Mouse (Mus musculus) liver, embryonic 18 days (tissue): ENCODE data around the gene S100z. TPM values are rescaled to one million over a fixed set of nuclear protein-coding genes. Genes with fewer than 3 reads are reported as not detected.

ENCODE experiments used
- polyA plus RNA-seq: library from polyadenylated mRNA; depleted of rRNA; stranded (reverse); fragments of >200 nt; gene quantifications from 2 replicates; pipeline ENCODE4 v1.2.3, GENCODE M21; 2012; rRNA removed

S100z gene
- polyA plus RNA-seq = not detected in 2 replicates

GRCm38 (mm10) chr13:95478671-95479413 is at the start of gene S100z:
Gene S100z, minus strand, starts transcription at chr13:95478721.

GRCm38 (mm10) chr13:95524674-95525491 is 46.4 kb upstream of the S100z start, which contains the start of gene F2rl1:
Gene F2rl1, minus strand, starts transcription at chr13:95525227.

GRCm38 (mm10) chr13:95444824-95445223 is 33.7 kb downstream of the S100z start, which contains the start of gene Crhbp:
Gene Crhbp, minus strand, starts transcription at chr13:95444924.

Other genes with a start within 250 kb of the S100z start
- 0.51 and 0.55 TPM in 2 replicates for gene Pde8b, start 228.4 kb downstream of the S100z start, polyA plus RNA-seq
- 5.1 and 6.3 TPM in 2 replicates for gene Zbed3, start 155.1 kb downstream of the S100z start, polyA plus RNA-seq
- 8.8 and 9.9 TPM in 2 replicates for gene Aggf1, start 103.4 kb downstream of the S100z start, polyA plus RNA-seq
- gene Crhbp, start 33.8 kb downstream of the S100z start, polyA plus RNA-seq = 0.13 and 0.26 TPM in 2 replicates
- gene F2rl1, start 46.5 kb upstream of the S100z start, polyA plus RNA-seq = 2.3 and 3.0 TPM in 2 replicates
- 13.0 and 13.1 TPM in 2 replicates for gene F2r, start 139.8 kb upstream of the S100z start, polyA plus RNA-seq
- 7.4 and 8.4 TPM in 2 replicates for gene F2rl2, start 218.1 kb upstream of the S100z start, polyA plus RNA-seq